Mouse (Mus musculus) limb, embryonic 14.5 days (tissue): ENCODE data around the gene Stk38. TPM values are rescaled to one million over a fixed set of nuclear protein-coding genes. Genes with fewer than 3 reads are reported as not detected.
A peak's percentile ranks its signal among the peaks of the same experiment; 100 is the strongest.

Experiments
- ATAC-seq: fragments of 200-750 bp; cut with Nextera tagmentation; 2 replicates; pipeline ENCODE4 v1.8.0; 2017; ENCODE audit warnings: low read depth, moderate number of reproducible peaks, moderate TSS enrichment; ENCODE audit not compliant: low FRiP score
- DNase-seq: peaks from one replicate; pipeline ENCODE4 v3.0.0-alpha.2; 2015; ENCODE audit warnings: low spot score
- H3K27ac ChIP-seq: fragments of 300-500 bp; sonication (generic); replicated peaks from 2 replicates; pipeline ENCODE4 v1.5.1; 2014; ENCODE audit warnings: low read depth, mild to moderate bottlenecking, low read length, moderate library complexity, mixed read lengths
- H3K27me3 ChIP-seq: fragments of 300-500 bp; sonication (generic); 2 replicates; pipeline ENCODE4 v1.6.1; 2014; ENCODE audit warnings: low read length, mixed read lengths; ENCODE audit not compliant: control insufficient read depth, insufficient read depth
- H3K36me3 ChIP-seq: fragments of 300-500 bp; sonication (generic); 2 replicates; pipeline ENCODE4 v1.6.1; 2014; ENCODE audit warnings: mild to moderate bottlenecking, low read length, moderate library complexity, mixed read lengths; ENCODE audit not compliant: control insufficient read depth, insufficient read depth
- H3K4me1 ChIP-seq: fragments of 300-500 bp; sonication (generic); 2 replicates; pipeline ENCODE4 v1.6.1; 2014; ENCODE audit warnings: antibody characterized with exemption, low read length, mixed read lengths; ENCODE audit not compliant: control insufficient read depth, insufficient read depth
- H3K4me2 ChIP-seq: fragments of 300-500 bp; sonication (generic); replicated peaks from 2 replicates; pipeline ENCODE4 v1.6.1; 2014; ENCODE audit warnings: low read depth, mild to moderate bottlenecking, low read length, moderate library complexity; ENCODE audit not compliant: severe bottlenecking
- H3K4me3 ChIP-seq: fragments of 300-500 bp; sonication (generic); replicated peaks from 2 replicates; pipeline ENCODE4 v1.5.1; 2014; ENCODE audit warnings: low read length
- H3K9ac ChIP-seq: fragments of 300-500 bp; sonication (generic); 2 replicates; pipeline ENCODE4 v1.6.1; 2014; ENCODE audit warnings: mild to moderate bottlenecking, low read depth, low read length, moderate library complexity; ENCODE audit not compliant: severe bottlenecking
- H3K9me3 ChIP-seq: fragments of 300-500 bp; sonication (generic); 2 replicates; pipeline ENCODE4 v1.6.1; 2016; ENCODE audit warnings: low read length; ENCODE audit not compliant: control insufficient read depth
- POLR2A ChIP-seq: fragments of 200-500 bp; IDR thresholded peaks from 2 replicates; pipeline ENCODE4 v1.8.0; 2012; ENCODE audit warnings: inconsistent platforms, mild to moderate bottlenecking, moderate library complexity, borderline replicate concordance; ENCODE audit not compliant: insufficient read depth, insufficient read length; ENCODE audit errors: extremely low read depth
- WGBS: fragments of 180-500 bp; shearing (Covaris S2); extraction: QIAGEN DNeasy Blood & Tissue Kit; methylation state at CpG from one replicate; pipeline ENCODE4 v1.1.7; 2014; 5-methylcytosine and 5-hydroxymethylcytosine counted together
- polyA plus RNA-seq, 2 experiments: library from polyadenylated mRNA; depleted of rRNA in 1 of 2; stranded (reverse) in 1 of 2; unstranded in 1 of 2; fragments of >200 nt; fragmentation: Nextera tagmentation in 1 of 2; extraction: Ambion mirVana in 1 of 2; gene quantifications; 2 replicates each; pipeline versions ENCODE4 v1.2.1 to v1.2.3; 2012 to 2014

The Stk38 gene
- polyA plus RNA-seq, 2 experiments: 86.6 to 115 TPM

DNA sequence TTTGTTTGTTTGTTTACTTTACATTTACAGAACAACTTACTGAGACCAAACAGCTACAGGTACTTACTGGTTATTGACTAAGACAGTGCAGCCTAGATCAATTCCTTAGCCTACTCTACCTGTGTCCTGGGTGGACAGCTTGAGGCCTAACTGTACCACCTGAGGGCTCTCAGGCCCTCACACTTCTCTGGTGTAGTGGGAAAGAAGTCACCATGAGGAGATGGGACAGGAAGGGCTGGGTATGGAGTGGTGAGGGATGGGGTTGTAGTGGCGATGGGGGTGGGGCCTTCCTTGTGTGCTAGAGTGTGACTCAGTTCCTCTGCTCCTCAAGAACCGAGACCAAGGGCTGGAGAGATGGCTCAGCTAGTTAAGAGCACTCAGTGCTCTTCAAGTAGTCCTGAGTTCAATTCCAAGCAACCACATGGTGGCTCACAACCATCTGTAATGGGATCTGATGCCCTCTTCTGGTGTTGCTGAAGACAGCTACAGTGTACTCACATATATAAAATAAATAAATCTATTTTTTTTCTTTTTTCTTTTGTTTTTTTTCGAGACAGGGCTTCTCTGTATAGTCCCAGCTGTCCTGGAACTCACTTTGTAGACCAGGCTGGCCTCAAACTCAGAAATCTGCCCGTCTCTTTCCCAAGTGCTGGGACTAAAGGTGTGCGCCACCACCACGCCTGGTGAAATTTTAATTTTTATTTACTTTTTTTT, 22.7 kb upstream of the Stk38 start:
- Histone ChIP-seq H3K9me3 (no peaks in the 10 kb centered on the region), H3K27me3 (no peaks in the 10 kb centered on the region), H3K9ac (no peak overlapping the region), H3K36me3 (0 out of 2 replicates have a peak, but pooled peaks cover 7% of the 10 kb centered on the region), H3K4me1 (peaks cover 8% of the 10 kb centered on the region), H3K27ac (no peak overlapping the region), H3K4me2 (no peak overlapping the region), H3K4me3 (no peak overlapping the region)
- DNase-seq (no peak), ATAC-seq (no peak)
- WGBS: 85% methylated on average over 6 of the region's 6 CpGs
- TF ChIP-seq POLR2A: no peak

DNA sequence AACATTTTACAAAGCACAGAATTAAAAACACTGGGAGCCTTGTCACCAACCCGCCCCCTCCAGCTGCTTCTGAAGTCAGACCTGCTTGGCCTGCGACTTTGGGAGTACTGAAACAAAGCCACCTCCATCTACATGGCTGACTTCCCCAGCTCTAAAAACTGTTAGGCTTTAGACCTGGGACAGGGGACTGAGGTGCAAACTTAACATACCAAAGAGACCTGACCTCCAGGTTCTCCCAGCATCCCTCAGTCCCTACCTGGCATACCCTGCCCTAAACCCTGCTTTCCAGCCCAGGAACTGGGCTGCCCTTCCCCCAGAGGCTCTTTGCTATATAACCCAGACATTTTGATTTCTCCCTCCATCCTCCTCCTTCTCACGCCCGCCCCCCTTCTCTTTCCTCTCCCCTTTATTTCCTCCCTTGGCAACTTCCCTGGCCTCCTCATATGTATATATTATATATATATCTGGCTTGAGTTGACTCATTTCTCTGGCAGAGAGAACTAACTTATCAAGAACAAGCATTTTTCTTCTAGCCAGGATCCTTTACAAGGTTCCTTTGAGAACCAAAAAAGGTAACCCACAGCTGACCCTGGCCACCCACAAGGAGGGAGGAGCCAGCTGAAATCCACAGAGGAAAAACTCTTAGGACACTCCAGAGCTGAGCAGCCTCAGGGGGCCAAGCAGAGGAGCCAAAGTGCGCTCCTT, 19.0 kb upstream of the Stk38 start:
- no peak for TF ChIP-seq POLR2A

DNA sequence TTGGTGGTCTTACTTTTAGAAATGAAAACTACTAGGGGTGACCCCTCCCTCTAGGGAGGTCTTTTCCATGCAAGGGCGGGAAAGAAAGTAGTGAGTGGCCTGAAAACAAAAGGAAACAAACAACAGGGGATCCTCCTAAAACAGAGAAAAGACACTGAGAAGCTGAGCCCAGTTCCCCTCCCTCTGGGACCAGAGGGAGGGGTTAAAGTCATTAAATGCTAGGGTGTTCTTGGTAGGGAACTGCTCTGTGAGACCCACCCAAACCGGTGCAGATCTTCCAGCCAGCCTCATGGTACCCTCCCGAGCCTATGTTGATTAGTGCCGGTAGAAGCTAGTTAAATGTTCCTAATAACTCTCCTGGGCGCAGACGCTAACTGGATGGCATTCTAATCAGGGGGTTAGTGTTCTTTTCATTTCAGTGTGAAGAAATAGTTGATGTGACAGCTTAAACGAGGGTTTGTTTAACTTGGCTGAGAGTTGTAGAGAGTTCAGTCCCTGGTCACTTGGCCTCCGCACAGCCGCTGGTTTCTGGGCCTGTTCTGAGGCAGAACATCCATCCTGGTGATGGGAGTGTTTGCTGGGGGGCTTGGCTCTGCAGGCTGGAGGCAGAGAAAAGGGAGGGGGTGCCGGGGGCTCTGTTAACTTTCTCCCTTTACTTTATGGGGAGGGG, 17.2 kb upstream of the Stk38 start:
- no peak for ATAC-seq
- no peak overlapping the region for H3K4me2 ChIP-seq

More for the DNA sequence above, 19.0 kb upstream of the Stk38 start:
- H3K36me3 ChIP-seq: no peaks in the 10 kb centered on the region
- 45% methylated on average over 5 of the region's 5 CpGs for WGBS
- H3K9me3 ChIP-seq: no peaks in the 10 kb centered on the region
- ATAC-seq (peak; percentile 51; the same call in 1 of the 2 replicates), DNase-seq (no peak)
- no peak overlapping the region for H3K4me3 ChIP-seq
- H3K4me1 ChIP-seq: peaks cover 10% of the 10 kb centered on the region; the same call in 1 of the 2 replicates
- peak overlapping the region; percentile 75 for H3K27ac ChIP-seq
- H3K4me2 ChIP-seq: no peak overlapping the region
- no peak overlapping the region for H3K9ac ChIP-seq
- no peaks in the 10 kb centered on the region for H3K27me3 ChIP-seq

DNA sequence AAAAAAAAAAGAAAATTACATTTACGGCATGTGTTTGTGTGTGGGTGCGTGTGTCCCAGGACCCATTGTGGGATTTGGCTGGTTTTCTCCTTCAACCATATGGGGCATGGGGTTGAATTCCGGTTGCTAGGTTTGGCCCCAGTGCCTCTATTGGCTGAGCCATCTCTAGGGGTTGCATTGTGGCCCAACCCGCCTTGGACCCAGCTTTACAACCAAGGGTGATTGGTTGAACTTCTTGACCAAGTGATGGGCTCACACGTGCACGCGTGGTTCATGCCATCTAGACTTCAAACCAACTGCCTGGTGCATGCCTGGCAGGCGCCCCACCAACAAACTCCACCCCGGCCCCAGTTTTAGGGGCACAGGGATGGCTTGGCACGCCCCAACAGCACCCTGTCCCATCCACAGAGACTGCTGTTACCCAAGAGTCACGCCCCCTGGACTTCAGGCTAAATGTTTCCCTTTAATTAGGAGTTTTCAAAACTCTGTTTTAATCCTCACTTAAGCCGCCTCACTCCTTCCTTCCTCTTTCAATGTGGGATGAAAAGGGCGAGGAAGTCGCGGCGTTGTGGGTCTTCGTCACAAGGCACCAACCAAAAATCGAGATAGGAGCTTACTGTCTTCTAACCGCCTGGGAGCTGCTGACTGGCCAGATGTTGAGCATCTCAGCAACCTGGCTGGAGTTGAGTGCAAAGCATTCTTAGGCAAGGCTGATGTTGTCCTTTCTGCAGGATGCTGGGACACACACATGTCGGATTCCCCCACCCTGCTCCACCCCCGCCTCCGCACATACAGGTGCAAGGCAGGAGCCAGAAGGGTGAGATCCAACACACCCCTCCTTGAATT, 16.5 kb upstream of the Stk38 start:
- Histone ChIP-seq H3K27me3 (no peaks in the 10 kb centered on the region), H3K4me3 (no peak overlapping the region), H3K4me2 (no peak overlapping the region), H3K36me3 (no peaks in the 10 kb centered on the region), H3K4me1 (0 out of 2 replicates have a peak, but pooled peaks cover 5% of the 10 kb centered on the region), H3K9ac (no peak overlapping the region), H3K9me3 (no peaks in the 10 kb centered on the region), H3K27ac (no peak overlapping the region)
- no peak for ATAC-seq
- 64% methylated on average over 22 of the region's 22 CpGs for WGBS
- no peak for TF ChIP-seq POLR2A
- DNase-seq: no peak

More for the DNA sequence above, 17.2 kb upstream of the Stk38 start:
- no peak overlapping the region for H3K4me3 ChIP-seq
- H3K36me3 ChIP-seq: no peaks in the 10 kb centered on the region
- no peak overlapping the region; the same call in 1 of the 2 replicates for H3K9ac ChIP-seq
- no peak overlapping the region for H3K27ac ChIP-seq
- WGBS: 24% methylated on average over 10 of the region's 10 CpGs
- no peak for DNase-seq
- H3K27me3 ChIP-seq: no peaks in the 10 kb centered on the region
- H3K4me1 ChIP-seq: 0 out of 2 replicates have a peak, but pooled peaks cover 5% of the 10 kb centered on the region
- no peaks in the 10 kb centered on the region for H3K9me3 ChIP-seq
- TF ChIP-seq POLR2A: no peak
